In genomic region chr15:95005121-95005824, GRCm38 (mm10) we compare ENCODE assay signal across 13 mouse cellular contexts.
DNase-seq lines count a peak whose midpoint lies in the region; ATAC-seq and TF ChIP-seq lines count a peak whose summit lies in the region.
"Had no signal": no experiment of that assay in that cellular context is flagged by ENCODE, and none has a peak within 500 bp of the region (broad histone marks: within the 10 kb centered on the region; RNA-seq: fewer than 3 reads in every experiment).

No protein-coding gene starts in this region.

- peak overlapping the region; percentile 34; the same call in 1 of the 2 replicates for H3K27ac ChIP-seq in cerebellum, adult 2 months (ENCODE audit: insufficient read depth, low read length)
- H3K27ac ChIP-seq in hindbrain, postnatal 0 days, result peak overlapping the region; percentile 36; the same call in 1 of the 2 replicates
- H3K27ac ChIP-seq in limb, embryonic 10.5 days, result no peak overlapping the region
- H3K27ac ChIP-seq: lung, embryonic 15.5 days had no signal

- TF ChIP-seq CTCF in brain, embryonic 14.5 days (IDR thresholded peaks at IDR 0.05; ENCODE audit: borderline replicate concordance, extremely low read depth, insufficient read depth, insufficient read length), result no peak
- TF ChIP-seq CTCF in cerebellum, adult 2 months (IDR thresholded peaks at IDR 0.05; ENCODE audit: borderline replicate concordance, insufficient read depth, low read depth, low read length), result no peak
- TF ChIP-seq CTCF in hindbrain, postnatal 0 days (IDR thresholded peaks at IDR 0.05; ENCODE audit: low read depth), result no peak

- no peak for TF ChIP-seq POLR2A in brain, embryonic 14.5 days (IDR thresholded peaks at IDR 0.05; ENCODE audit: borderline replicate concordance, extremely low read depth, insufficient read depth, insufficient read length, poor library complexity, severe bottlenecking)
- no peak for TF ChIP-seq POLR2A in cerebellum, adult 2 months (IDR thresholded peaks at IDR 0.05; ENCODE audit: borderline replicate concordance, insufficient read depth, low read length)

- H3K9me3 ChIP-seq in hindbrain, postnatal 0 days (ENCODE audit: low read length), result no peaks in the 10 kb centered on the region
- H3K9me3 ChIP-seq in limb, embryonic 10.5 days (replicated peaks), result no peaks in the 10 kb centered on the region
- H3K9me3 ChIP-seq: lung, embryonic 15.5 days had no signal

- H3K4me3 ChIP-seq in cerebellum, adult 2 months (replicated peaks; ENCODE audit: insufficient read depth, low read depth, low read length), result no peak overlapping the region
- H3K4me3 ChIP-seq in hindbrain, postnatal 0 days (ENCODE audit: low read length), result no peak overlapping the region
- H3K4me3 ChIP-seq in limb, embryonic 10.5 days, result no peak overlapping the region
- H3K4me3 ChIP-seq: lung, embryonic 15.5 days had no signal

- peaks cover 19% of the 10 kb centered on the region for H3K4me1 ChIP-seq in cerebellum, adult 2 months (ENCODE audit: control insufficient read depth, insufficient read depth, low read length)
- peaks cover 6% of the 10 kb centered on the region; the same call in 1 of the 2 replicates for H3K4me1 ChIP-seq in hindbrain, postnatal 0 days (ENCODE audit: insufficient read depth, low read length)
- peaks cover 12% of the 10 kb centered on the region for H3K4me1 ChIP-seq in limb, embryonic 10.5 days
- H3K4me1 ChIP-seq: lung, embryonic 15.5 days had no signal

- ATAC-seq in hindbrain, postnatal 0 days, result no peak
- ATAC-seq: activated CD4-positive, CD25-positive, alpha-beta regulatory T cell, adult 4 months; CD4-positive, CD25-positive, alpha-beta regulatory T cell, adult 4 months had no signal

- no peak overlapping the region for H3K9ac ChIP-seq in hindbrain, postnatal 0 days (replicated peaks; ENCODE audit: low read length)
- H3K9ac ChIP-seq: lung, embryonic 15.5 days had no signal

- no peaks in the 10 kb centered on the region for H3K27me3 ChIP-seq in cerebellum, adult 2 months (ENCODE audit: control insufficient read depth, insufficient read depth, low read length)
- no peaks in the 10 kb centered on the region for H3K27me3 ChIP-seq in hindbrain, postnatal 0 days (ENCODE audit: insufficient read depth, low read length)
- no peaks in the 10 kb centered on the region for H3K27me3 ChIP-seq in limb, embryonic 10.5 days (ENCODE audit: low read depth, poor library complexity, severe bottlenecking)
- H3K27me3 ChIP-seq: lung, embryonic 15.5 days had no signal

- no peaks in the 10 kb centered on the region for H3K36me3 ChIP-seq in hindbrain, postnatal 0 days (ENCODE audit: insufficient read depth, low read length)
- no peaks in the 10 kb centered on the region for H3K36me3 ChIP-seq in limb, embryonic 10.5 days
- H3K36me3 ChIP-seq: lung, embryonic 15.5 days had no signal

- intact Hi-C loops in heart, postnatal 14 days (cut with DNase I), result no loop called here

- DNase-seq in layer of hippocampus, adult 11-12 months (ENCODE audit: low spot score), result peak; percentile 28
- DNase-seq in layer of hippocampus, postnatal 25 days (ENCODE audit: extremely low spot score in 1 of 2, low spot score in 1 of 2), result no peak
- peak; percentile 90 for DNase-seq in brain, embryonic 14.5 days (ENCODE audit: low read depth)
- DNase-seq in cerebellum, adult 2 months, result peak; percentile 48 to 77
- peak; percentile 68 for DNase-seq in hindbrain, postnatal 0 days (ENCODE audit: low spot score)
- no peak for DNase-seq in heart, postnatal 14 days
- no peak for DNase-seq in limb, embryonic 10.5 days (ENCODE audit: low spot score)
- DNase-seq: heart, adult 18-20 months; kidney, adult 11 months; kidney, postnatal 36 days had no signal

- WGBS in cerebellum, adult 2 months, result 12% methylated on average over 8 of the region's 8 CpGs
- WGBS in hindbrain, postnatal 0 days, result 38% methylated on average over 8 of the region's 8 CpGs
- WGBS in limb, embryonic 10.5 days, result 84% methylated on average over 8 of the region's 8 CpGs

- no peak overlapping the region for H3K4me2 ChIP-seq in hindbrain, postnatal 0 days (ENCODE audit: low read depth, low read length)
- H3K4me2 ChIP-seq: lung, embryonic 15.5 days had no signal

Comparison
In these comparisons a context has a peak if more than half of its experiments do, and no peak if none do; other contexts are left out.
1. DNase-seq: peak in layer of hippocampus, adult 11-12 months (single experiment), brain, embryonic 14.5 days (single experiment), cerebellum, adult 2 months (2 of 2) and hindbrain, postnatal 0 days (single experiment); none in layer of hippocampus, postnatal 25 days (0 of 2), heart, postnatal 14 days (0 of 2) and limb, embryonic 10.5 days (single experiment).